Mouse (Mus musculus): ENCODE measurements at regions not wholly inside any gene's neighbourhood (a gene's known extent, or its start where the extent isn't known, plus 50 kb on each side); places are given as distances from the start of the nearest gene placed in this dataset.
"Not testable (repeated sequence)": the region's sequence is repeated elsewhere in the genome, so short reads cannot be mapped to it uniquely, and the experiment has no call there.

GRCm38 (mm10) chr13:99128979-99129378 lies 55.6 kb upstream of the Zfp366 start:
- no peak for DNase-seq (ENCODE audit: low spot score in 2 of 2)

- no peak for DNase-seq (ENCODE audit: low spot score in 2 of 2)
Measured at GRCm38 (mm10) chr13:99128284-99128691, 56.3 kb upstream of the Zfp366 start.

GRCm38 (mm10) chr13:99127716-99128115 lies 56.9 kb upstream of the Zfp366 start:
- no peak for DNase-seq (ENCODE audit: low spot score in 2 of 2)

DNA sequence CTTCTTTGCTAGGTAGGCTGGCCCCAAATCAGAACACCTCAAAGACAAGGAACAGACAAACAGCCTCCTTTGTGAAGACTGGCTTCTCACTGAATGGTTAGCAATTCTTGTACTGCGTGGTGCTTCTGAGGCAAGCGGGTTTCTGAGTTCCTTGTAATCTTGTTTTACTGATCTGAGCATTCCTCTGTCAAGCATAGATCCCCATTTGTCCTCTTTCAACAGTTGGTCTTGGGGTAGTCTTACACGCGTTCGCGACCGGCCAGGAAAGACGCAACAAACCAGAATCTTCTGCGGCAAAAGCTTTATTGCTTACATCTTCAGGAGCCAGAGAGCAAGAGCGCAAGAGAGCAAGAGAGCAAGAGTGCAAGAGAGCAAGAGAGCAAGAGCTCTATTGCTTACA lies 57.7 kb upstream of the Zfp366 start:
- DNase-seq (ENCODE audit: low spot score in 2 of 2), result not testable (repeated sequence)

DNA sequence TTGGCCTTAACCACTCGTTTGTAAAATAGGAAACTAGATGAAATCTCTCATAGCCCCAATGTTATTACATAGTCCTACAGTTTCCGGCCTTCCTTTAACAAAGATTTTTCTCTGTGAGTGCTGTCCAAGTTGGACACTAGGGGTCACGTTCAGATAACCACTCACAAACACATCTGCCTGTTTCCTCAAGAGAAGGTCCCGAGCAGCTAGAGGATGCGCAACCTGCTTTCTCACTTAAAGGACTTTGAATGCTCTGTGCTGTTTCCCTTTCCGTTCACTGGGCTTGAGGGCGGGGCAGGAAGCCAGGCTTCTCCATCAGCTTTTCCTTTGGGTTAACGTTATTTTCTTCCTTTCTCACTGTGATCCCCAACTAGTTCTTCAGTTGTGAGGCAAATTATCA lies 58.1 kb upstream of the Zfp366 start:
- no peak for DNase-seq (ENCODE audit: low spot score in 2 of 2)

DNA sequence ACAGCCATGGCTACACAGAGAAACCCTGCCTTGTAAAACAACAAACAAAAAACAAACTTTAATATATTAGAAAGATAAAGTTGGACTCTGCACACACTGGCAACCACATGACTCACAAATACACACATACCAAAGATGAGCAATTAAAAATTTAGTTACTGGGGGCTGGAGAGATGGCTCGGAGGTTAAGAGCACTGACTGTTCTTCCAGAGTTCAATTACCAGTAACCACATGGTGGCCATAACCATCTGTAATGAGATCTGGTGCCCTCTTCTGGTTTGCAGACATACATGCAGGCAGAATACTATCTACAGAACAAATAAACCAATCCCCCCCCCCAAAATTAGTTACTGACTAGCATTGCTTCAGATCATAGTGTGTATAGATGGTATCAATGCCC lies 58.7 kb upstream of the Zfp366 start:
- no peak for DNase-seq (ENCODE audit: low spot score in 2 of 2)

DNA sequence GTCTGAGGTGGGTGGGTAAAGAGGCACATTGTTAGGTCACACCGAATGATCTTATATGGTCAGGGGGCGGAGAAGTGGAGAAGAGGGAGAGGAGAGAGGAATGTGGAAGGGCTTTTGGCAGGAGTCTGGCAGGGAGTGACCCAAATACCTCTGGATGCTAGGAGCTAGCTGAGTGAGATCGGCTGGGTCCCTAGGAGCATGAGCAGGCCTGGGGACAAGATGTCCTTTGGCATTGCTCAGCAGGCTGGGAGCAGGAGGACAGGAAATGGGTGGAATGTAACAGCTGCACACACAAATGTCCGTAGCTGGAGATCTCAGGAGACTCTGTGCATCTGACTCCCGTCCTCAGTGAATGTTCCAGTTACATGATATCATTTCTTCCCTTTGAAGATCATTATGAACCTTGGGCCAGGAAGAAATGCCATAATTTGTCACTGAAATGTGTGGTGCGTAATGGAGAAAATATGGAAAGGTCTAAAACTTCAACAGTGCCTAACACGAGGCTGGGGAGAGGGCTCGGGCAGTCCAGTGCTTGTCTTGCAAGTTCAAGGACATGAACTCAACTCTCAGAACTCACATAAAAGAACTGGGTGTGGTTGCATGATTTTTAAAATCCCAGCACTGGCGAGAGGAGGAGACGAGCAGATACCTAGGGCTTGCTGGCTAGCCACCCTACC lies 59.6 kb upstream of the Zfp366 start:
- no peak for DNase-seq (ENCODE audit: low spot score in 2 of 2)

DNA sequence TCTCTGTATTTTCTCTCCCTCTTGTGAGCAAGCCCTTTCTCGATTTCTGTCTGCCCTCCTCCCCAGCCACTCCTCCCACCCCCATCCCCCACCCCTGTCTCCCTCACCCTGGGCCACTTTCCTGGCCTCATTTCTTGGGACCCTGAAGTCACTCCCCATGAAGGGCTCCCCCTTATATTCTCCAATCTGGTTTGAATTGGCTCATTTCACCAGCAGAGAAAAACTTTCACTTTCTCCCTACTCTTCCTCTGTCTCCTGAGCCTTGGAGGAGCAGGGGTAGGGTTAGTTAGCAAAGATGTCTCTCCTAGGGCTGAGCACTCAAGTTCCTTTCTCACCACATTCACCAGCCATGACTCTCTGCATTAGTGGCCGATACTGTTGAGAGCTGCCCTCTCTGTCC lies 60.5 kb upstream of the Zfp366 start:
- DNase-seq (ENCODE audit: low spot score in 2 of 2), result no peak

GRCm38 (mm10) chr13:99123476-99124140 lies 61.0 kb upstream of the Zfp366 start:
- DNase-seq (ENCODE audit: low spot score in 2 of 2), result no peak

GRCm38 (mm10) chr13:99122539-99122938 lies 62.1 kb upstream of the Zfp366 start:
- DNase-seq (ENCODE audit: low spot score in 2 of 2), result not testable (repeated sequence)

DNA sequence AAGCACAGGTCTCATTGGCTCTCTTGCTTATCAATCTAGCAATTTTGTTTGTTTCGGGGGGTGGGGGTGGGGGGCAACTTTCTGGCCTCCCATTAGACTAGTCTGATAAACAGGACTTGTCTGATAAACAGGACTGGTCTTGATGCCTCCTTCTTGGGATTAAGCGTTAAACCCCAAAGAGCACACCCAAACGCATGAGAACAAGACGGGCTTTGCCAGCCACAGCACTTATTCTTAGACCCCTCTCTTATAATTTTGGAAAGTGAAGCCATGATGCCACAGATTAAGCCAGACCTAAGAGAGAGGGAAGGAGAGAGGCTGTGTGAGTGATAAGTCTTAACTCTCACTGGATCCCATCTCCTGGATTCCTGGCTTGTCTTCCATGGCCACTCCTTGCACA lies 63.5 kb upstream of the Zfp366 start:
- DNase-seq (ENCODE audit: low spot score in 2 of 2), result no peak

DNA sequence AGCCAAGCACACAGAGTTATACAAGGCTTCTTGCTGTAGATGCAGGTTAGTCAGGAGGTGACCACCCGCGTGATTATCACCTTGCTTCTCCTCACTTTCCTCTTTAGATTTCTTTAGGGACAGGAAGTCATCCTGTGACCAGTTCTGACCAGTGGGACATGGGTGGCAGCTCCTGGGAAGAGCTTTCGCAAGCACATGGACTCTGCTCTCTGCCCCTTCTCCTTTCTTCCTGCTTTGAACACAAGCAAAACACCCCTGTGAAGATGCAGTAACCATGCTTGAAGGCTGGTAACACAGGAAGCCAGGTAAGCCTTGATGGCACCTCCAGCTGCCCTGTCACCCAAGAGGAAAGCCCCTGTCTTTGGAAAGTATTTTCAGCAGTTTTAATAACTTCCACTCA lies 64.7 kb upstream of the Zfp366 start:
- no peak for DNase-seq (ENCODE audit: low spot score in 2 of 2)

GRCm38 (mm10) chr13:99118901-99119300 lies 65.7 kb upstream of the Zfp366 start:
- no peak for DNase-seq (ENCODE audit: low spot score in 2 of 2)

DNA sequence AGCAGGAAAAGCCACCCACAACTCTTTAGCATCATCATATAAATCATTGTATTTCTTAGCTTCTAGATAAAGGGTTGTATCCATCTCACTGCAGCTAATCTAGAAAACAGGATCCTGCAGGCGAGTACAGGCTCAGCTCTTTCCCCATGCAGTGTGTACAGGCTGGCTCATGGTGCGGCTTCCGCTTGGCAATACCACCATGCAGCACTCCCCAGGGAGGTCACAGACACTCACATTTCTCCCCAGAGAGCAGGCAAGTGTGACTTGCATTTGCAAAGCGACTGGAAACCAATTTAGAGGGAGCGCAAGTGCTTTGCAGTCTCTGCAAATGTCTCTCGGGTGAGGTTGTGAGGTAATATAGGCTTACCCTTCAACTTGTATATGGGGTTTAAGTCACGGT lies 69.1 kb upstream of the Zfp366 start:
- peak in 1 of 2 experiments; percentile 14 for DNase-seq (ENCODE audit: low spot score in 2 of 2)

DNA sequence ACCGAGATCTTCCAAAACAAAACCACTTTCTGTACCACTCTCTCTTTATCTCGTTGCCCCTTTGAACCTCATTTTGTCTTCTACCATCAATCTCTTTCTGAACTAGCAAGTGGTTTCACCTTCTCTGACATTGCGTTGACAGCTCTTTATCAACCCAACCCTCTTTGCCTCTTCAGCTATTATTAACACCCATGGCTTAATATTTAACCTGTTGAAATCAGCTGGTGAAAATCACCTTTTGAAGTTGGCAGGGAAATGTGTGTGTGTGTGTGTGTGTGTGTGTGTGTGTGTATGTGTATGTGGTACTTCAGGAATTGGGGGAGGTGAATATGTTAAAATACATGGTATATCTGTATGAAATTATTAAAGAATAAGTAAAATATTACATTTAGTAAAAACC lies 70.1 kb upstream of the Zfp366 start:
- DNase-seq (ENCODE audit: low spot score in 2 of 2), result no peak

DNA sequence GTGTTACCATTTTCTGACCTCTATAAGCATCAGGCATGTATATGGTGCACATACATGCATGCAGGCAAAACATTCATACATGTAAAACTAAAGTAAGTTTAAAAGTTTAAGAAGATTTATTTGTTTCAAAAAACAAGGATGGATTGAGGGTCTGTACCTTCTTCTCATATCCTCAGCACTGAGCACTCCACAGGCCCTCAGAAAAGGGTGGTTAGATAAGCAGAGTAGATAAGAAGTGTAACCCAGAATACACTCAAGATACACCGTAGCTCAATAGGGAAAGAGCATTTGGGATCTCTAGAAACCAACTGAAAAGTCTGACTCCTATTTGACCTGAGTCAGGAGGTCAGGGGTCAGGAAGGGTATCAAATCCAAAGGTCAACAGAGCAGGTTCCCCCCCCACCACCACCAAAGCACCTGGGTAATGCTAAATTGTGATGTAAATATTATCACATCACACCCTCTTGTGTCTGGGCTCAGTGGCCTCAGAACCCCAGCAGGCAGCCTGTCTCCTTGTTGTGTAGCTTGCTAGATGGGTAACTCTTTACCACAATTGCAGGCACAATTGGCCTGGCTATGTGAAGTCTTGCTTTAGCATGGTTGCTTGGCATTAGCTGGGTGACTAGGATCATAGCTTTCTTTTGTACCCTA lies 72.8 kb upstream of the Zfp366 start:
- DNase-seq (ENCODE audit: low spot score in 2 of 2), result no peak

GRCm38 (mm10) chr13:99107983-99108382 lies 76.6 kb upstream of the Zfp366 start:
- no peak for DNase-seq (ENCODE audit: low spot score in 2 of 2)

DNA sequence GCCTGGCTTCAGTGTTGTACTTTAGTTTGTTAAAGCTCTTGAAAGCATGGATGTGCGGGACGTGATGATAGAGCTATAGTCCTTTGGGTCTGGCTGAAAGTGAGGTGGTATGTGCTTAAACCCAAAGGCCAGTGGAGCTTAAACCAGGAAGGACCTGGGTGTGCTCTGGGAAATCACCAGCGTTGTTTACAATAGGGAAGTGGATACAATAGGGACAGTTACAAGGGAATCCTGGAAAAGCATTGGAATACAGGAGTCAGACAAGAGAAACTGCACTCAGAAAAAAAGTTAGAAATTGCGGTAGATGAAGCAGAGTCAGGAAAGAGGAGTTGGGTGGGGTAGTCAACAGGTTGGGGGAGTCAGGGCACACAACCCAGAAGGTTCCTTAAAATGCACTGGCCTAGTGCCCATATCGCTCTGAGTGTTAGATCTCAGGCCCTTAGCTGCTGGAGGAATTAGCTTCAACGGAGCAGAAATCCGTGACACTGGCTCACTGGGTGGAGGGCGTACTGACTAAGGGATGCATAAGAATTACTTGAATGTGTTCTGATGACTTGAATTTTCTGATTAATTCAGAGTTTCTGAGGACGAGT lies 82.4 kb upstream of the Zfp366 start:
- no peak for DNase-seq (ENCODE audit: low spot score in 2 of 2)

- no peak for DNase-seq (ENCODE audit: low spot score in 2 of 2)
Measured at GRCm38 (mm10) chr13:99100430-99101409, 83.9 kb upstream of the Zfp366 start.

DNA sequence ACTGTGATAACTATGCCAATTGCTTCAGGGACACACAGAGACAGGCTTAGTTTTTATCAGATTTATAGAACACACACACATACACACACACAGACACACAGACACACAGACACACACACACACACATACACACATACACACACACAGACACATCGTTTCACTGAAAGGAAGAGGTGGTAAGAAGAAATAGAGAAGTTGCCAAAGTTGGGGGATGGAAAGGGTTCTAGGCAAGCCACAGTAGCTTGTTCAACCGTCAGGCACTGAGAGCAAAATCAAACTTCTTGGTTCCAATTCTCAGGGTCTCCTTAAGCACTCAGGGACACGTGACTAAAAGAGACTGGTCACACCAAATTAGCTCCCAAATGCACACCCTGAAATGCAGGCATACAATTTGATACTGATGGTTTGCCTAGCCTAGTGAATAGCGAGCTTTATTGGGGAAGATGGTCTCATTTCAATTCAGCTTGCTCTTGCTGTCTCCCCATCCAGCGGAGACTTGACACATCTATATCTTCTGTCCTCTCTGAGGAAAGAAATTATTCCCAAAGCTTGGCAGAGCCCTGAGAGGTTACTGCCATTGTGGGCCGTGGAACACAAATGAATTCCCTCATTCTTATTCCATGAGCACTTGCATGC lies 84.7 kb upstream of the Zfp366 start:
- no peak for DNase-seq (ENCODE audit: low spot score in 2 of 2)

DNA sequence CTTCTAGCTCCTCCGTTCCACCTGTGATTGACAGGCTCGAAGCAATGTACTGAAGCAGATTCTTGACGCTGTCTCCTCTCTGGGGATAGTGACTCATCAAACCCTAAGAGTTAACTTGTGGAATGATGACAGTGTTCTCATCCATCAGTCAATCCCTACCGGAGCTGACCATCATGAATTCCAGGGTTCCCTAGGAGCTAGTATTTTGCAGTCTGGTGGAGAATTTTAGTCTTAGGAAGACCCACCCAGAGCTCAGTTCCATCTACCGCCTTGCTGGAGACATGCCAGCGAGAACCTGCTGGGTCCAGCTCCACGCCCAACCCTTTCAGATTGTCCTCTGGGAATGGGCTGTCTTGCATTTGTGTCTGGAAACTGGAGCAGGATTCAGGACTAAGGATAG lies 85.4 kb upstream of the Zfp366 start:
- DNase-seq (ENCODE audit: low spot score in 2 of 2), result no peak
